Mouse (Mus musculus) C2C12 (cell line): ENCODE measurements at regions not wholly inside any gene's neighbourhood (a gene's known extent, or its start where the extent isn't known, plus 50 kb on each side); places are given as distances from the start of the nearest gene placed in this dataset.

ENCODE experiments used
- CEBPB ChIP-seq: IDR thresholded peaks from one replicate; pipeline ENCODE4 v1.6.1; 2011; ENCODE audit warnings: low read depth, mild to moderate bottlenecking, control low read depth, moderate library complexity
- CTCF ChIP-seq: IDR thresholded peaks from one replicate; pipeline ENCODE4 v1.5.1; 2011; ENCODE audit not compliant: control insufficient read depth, insufficient read depth, insufficient read length
- MYOD1 ChIP-seq: IDR thresholded peaks from one replicate; pipeline ENCODE4 v1.6.1; 2011; ENCODE audit warnings: low read depth; ENCODE audit not compliant: control insufficient read depth, insufficient read length
- MYOG ChIP-seq: IDR thresholded peaks from one replicate; pipeline ENCODE4 v1.6.1; 2011; ENCODE audit not compliant: control insufficient read depth, insufficient read length; ENCODE audit errors: extremely low read depth
- USF1 ChIP-seq: IDR thresholded peaks from one replicate; pipeline ENCODE4 v1.6.1; 2011; ENCODE audit warnings: low read depth, mild to moderate bottlenecking, control low read depth, moderate library complexity

GRCm38 (mm10) chr7:70799976-70800375 is 433.4 kb upstream of the Nr2f2 start:
- TF ChIP-seq MYOG (no peak), MYOD1 (no peak), CEBPB (no peak), CTCF (no peak), USF1 (no peak)
